Mouse (Mus musculus) retina, adult 2 months (tissue): Measurements from ENCODE around the gene Dpm3.
A peak's percentile ranks its signal among the peaks of the same experiment; 100 is the strongest.

ENCODE experiments used
- DNase-seq: peaks from one replicate; pipeline ENCODE4 v3.0.0-alpha.2; 2012; ENCODE audit warnings: low read depth, low spot score

Dpm3 gene

DNA sequence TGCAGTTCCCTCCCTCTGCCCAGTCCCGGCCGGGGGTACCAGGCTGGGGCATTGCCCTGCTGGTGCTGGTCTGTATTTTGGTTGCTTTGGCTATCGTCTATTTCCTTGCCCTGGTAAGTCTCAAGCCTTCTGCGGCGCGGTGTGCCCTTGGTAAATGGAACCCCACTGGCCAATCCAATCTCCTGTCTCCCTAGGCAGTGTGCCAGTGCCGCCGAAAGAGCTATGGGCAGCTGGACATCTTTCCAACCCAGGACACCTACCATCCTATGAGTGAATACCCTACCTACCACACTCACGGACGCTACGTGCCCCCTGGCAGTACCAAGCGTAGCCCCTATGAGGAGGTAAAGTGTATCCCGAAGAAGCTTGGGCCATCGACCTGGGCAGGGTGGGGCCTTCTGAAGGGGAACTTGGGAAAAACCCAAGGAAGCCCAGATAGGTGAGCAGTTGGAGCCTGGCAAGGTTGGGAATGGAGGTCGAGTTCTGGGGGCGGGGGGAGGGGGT, 27.3 kb upstream of the Dpm3 start:
- DNase-seq: no peak

DNA sequence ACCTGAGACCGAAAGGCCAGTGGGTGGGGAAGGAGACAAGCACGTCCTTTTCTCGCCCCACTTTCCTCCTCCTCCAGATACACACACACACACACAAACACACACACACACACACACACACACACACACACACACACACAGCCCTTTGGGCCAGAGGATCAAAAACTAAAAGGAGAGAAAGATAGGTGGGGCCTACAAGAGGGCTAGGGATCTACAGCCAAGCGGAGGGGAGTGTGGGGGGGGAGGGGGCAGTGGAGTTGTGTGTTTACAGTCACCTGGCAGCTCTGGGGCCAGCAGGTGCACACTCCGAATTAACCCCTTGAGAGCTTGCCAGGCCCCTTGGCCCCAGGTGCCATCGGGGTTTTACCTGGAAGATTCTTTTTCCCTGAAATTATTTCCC, 26.5 kb upstream of the Dpm3 start:
- no peak for DNase-seq

DNA sequence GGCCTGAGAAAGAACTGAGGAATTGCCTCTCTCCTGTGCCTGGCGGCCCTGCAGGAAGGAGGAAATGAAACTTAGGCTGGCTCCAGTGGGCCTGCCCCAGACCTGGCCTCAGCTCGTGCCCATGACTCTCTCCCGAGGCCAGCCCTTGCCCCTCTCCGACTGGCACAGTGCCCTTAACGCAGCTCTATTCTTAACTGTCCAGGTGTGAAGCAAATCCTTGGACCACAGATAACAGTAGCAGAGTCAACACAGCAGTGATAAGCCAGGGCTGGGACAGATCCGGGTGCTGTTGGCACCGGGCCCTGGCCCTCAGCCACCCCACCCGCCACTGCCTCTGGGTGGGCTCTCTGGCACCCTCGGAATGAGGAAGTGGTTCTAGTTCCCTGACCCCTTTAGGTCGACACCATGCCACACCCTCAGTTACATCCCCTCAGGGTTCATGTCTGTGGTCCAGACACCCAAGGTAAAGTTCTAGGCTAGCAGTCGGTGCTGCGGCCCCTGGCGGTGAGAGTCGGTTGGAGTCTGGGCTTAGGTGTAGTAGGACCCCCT, 25.5 kb upstream of the Dpm3 start:
- DNase-seq: no peak

DNA sequence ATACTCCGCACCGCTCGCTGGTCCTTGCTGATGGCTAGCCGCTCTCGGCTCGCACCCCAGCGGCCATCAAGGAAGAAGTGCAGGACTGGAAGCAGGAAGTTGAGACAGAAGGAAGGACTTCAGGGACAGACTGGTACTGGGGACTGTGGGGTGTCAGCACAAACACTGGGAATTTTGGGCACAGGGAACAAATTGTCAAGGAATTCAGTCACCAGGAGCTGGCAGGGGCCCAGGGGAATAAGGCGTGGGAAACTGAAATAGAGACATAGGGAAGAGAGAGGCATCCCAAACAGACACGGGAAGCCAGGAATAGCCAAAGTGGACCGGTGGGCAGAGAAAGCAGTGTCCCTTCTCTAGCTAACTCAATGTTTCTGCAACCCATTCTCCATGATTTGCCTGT, 22.6 kb upstream of the Dpm3 start:
- DNase-seq: no peak

DNA sequence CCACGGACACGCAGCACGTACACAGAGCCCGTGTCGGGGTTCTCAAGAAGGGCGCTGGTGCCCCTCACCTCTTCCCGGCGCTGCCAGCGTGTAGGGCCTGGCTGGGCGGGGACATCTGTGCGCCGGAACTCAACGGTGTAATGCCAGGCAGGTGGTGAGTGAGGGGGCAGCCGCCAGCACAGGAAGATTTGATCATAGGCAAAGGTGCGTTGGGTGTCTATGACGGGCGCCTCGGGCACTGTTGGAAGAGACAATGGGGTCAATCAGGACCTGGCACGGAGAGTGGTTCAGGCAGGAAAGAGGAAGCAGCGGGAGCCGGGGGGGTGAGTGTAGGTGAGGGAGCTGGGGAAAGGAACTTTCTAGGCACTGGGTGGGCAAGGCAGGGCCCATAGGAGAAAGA, 21.5 kb upstream of the Dpm3 start:
- no peak for DNase-seq

DNA sequence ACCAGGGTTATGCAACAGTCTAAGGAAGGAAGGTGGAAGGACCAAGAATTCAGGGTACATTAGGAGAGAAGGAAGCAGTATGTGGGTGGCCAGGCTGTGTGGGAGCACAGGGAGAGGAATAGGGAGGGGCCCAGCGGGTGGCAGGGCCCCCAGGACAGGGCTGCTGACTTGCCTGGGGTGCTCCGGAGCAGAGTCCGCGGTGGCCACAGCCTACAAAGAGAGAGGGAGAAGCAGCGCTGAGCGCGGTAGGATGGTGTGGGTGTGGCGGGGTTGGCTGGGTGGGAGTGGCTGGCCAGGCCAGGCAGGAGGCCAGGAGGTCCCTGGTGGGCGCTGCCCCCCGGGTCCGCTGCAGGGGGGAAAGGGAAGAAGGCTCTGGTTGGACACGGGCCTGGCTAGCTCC, 20.7 kb upstream of the Dpm3 start:
- DNase-seq: no peak

DNA sequence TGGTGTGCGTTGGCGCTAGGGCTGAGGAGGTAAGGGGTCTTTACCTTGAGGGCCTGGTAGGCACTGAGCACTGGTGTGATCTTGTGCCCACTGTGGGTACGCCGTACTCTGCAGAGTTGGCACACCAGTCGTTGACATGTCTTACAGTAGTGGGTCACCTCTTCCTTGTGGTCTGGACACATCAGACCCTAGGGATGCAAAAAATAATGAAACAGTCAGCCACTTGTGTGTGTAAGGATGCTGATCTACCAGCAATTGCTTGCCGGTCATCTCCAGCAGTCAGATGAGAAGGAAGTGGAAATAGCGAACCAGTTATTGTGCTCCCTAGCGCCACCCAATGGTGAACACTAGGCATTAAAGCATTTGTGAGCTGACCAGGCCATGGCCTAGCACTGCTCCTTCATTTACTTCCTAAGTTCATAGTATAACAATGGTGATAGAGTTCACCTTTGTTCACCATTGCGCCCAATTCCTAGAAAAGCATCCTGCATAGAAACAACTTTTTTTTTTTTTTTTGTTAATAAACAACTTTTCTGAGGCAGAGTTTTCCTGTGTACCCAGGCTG, 16.7 kb upstream of the Dpm3 start:
- no peak for DNase-seq

DNA sequence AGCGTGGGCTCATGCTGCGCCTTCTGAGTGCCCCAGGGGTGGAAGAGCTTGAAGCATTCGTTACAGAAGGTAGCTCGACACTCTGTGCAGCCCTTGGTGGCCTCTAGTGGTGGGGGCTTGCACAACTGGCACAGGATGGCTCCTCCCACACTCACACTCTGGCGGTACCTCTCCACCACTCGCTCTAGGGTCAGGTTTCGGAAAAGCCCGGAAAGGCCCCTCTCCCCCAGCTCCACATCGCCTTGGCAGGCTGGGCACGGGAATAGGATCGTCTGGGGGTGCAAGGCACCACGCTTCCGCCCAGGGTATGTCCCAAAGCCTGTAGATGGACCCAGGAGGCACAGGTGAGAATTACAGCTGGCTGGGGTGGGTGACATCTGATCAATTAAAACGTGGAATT, 15.5 kb upstream of the Dpm3 start:
- DNase-seq: no peak

DNA sequence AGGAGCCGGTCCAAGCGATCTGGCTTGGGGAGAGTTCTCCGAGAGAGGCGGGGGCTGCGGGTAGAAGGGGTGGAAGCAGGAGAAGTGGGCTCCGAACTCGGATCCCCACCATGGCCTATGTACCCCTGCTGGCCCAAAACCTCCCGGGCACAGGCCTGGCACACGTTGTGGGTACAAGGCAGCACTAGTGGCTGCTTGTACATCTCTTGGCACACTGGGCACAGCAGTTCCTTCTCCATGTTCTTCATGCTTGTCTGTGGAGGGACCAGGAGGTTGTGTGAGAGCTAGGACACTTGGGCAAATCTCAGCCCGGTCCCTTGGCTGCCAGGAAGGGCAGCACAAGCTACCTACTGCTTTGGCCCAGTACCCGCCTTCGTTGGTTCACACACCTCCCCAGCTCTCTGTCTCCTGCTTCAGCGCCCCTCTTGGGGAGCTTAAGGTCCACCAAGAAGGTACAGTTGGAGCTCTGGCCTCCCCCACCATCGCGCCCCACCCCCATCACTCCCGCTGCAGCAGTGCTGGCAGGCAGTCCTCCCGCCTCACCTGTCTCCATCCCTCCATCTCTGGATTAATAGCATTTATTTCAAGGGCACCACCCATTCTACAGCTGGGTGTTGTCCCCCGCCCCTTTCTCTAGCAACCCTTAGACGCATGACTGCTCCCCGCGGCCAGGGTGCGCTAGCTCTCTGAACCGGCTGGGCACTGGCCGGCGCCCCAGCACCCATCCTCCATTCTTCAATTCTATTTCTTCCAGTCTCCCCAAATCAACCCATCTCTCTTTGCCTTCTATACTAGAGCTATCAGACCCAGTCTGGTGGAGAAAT, 14.8 kb upstream of the Dpm3 start:
- no peak for DNase-seq

DNA sequence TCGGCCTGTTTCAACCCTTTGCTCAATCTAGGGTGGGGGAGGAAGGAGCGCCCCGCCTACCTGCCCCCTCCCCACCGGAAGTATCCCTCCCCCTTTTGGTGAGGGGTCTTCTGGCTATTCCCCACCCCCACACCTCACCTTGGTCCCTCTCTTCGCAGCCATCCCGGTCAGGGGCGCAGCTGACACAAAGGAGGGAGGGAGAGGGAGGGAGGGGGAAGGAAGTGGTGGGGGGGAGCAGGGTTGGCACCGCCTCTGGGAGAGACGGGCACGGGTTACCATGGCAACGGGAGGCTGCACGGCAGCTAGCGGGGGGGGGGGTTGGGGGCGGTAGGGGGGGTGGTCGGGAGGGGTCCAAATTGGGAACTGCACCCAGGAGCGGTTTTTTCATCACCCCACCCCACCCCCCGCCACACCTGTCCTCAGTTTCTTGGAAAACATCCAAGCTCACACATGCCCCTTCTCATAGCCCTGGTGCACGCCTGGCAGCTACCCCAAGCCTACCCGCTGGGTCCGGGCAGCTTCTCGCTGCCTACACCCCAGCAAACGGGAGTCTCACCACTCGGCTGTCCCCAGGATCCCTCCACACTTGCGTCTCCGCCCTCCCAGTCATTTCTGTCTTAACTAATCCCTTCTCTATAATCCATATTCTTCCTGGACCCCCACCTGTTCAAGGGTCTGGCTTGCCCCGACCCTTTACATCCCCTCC, 14.0 kb upstream of the Dpm3 start:
- no peak for DNase-seq

DNA sequence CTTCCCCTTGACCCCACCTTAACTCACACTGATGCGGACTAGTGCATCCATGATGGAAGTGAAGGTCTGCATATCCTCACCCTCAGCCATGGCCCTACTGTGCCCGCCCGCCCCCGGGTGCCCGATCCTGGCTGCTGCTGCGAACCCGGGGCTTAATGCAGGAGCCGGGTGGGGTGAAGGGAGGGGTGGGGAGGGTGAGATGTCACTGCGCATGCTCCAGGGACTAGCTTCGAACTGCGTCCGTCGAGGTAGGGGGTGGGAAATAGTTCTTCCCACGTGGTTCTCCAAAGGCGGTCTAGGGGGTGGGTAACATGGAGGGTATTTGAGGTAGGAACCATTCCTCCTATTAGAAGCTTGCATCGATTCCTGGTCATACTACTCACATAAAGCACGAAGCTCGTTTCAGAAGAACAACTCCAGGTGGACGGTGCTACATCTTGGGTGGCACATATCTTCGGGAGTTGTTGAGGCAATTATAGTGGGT, 13.4 kb upstream of the Dpm3 start, which contains the start of gene Krtcap2:
Gene Krtcap2 (plus strand): TSS at position 279 of the 484 bp plus-strand sequence.
- no peak for DNase-seq

DNA sequence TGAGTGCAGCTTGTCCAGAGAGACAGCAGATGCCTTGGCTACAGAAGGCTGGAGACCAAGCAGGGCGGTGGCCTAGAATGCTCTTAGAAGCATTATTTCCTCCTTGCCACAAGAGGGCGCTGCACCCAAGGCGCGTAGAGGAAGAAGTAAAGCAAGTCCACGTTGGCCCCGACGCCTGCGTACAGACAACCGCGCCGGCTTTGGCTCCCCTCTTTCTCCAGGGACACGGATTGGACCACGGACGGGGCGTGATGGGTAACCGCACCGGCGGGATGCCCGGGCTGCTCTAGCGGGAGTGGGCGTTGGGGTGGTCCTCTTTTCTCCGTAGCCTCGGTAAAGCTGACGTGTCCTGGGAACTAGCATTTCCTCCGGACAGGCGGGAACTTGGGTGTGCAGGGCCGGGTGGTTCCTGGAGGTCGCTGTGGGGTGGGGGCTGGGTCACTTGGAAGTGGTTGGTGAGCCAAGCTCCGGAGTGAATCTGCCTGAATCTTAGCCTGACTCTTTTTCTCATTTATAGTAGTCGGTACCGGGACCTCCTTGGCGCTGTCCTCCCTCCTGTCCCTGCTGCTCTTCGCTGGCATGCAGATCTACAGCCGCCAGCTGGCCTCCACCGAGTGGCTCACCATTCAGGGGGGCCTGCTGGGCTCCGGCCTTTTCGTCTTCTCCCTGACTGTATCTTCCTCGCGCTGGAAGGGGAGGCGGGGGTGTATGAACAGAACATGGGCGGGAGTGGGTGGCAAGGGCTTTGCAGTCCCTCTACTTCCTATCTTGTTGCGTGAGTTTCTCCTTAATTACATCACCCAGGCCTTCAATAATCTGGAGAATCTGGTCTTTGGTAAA, 12.7 kb upstream of the Dpm3 start, which contains the start of gene Trim46:
Gene Trim46 (minus strand): TSS at position 49 of the 840 bp plus-strand sequence.
- DNase-seq: peak; percentile 77

DNA sequence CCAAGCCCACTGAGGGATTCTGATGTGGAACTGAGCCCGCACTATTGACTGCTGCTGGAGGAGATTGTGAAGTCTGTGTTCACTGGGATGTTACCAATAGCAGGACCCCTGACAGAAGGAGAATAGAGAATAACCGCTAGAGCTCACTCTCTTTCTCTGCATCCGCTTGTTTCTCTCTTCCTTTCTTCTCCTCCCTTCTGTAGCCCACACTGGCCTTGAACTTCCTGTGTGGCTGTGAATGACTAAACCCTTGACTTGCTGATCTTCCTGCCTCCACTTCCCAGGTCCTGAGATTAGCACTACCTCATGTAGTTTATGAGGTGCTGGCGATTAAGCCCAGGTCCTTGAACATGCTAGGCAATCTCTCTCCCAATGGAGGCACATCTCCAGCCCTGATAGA, 11.7 kb upstream of the Dpm3 start:
- DNase-seq: no peak

DNA sequence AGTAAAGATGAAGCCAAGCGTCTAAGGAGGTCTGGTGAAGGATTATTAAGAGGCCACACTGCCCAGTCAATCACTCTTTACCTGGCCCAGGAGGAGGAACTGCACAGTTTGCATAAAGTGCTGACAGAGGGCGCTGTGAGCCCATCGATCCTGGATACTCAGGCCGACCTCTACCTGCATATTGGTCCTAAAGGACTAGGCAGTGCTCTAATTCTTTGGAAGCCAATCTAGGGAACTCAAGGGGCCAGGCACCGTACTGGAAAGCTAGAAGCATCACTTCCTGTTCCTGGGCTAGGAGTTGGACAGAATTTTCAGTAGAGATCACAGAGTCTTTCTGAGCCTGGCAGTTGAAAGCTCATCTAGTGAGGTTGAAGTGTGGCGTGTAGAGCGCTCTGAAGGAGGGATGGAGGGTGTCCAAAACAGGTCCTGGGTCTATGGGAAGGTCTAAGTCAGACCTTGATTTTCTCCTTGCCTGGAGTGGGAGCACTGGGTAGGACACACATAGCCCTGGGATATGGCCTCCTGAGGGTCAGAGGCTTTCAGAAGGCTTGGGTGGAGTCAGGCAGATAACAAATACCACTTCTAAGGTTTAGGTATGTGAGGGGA, 8.6 kb upstream of the Dpm3 start:
- DNase-seq: no peak

DNA sequence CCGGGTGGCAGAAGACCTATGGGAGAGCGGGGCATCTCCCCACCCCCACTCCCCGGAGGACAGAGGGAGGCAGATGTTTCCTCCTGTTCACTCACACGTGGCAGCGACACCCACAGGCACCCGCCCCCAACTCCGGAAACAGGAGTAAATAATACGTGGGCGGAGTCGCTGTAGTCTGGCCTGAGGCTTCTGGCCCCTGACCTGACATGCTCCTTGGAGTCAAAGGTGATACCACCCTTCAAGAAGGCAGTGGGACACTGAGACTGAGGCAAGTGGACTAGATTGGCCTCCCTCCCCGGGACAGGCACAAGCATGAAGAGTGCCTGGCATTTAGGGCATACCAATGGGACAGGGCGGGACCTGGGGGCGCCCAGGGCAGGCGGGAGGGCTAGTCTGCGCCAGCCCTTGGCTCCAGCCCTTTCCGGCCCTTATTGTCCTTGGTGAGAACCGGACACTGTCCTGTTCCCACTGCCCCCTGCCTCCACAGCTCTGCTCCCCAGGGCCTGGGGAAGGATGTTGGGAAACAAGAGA, 7.7 kb upstream of the Dpm3 start:
- DNase-seq: no peak

DNA sequence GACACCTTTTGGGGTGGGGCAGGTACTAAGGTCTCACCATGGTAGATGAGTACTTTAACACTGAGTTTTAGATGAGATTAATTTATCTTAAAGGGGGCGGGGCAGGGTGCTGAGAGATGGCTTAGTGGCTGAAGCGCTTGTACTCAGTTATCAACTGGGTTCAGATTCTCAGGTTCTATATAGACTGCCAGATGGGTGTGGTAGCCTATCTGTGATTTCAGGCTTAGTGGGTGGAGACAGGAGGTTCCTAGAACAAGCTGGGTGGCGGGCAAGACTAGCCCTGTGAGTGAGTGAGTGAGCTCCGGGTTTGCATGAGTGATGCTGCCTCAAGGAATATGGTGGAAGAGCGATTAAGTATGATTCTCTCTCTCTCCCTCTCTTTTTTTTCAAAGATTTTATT, 4.2 kb upstream of the Dpm3 start:
- no peak for DNase-seq

DNA sequence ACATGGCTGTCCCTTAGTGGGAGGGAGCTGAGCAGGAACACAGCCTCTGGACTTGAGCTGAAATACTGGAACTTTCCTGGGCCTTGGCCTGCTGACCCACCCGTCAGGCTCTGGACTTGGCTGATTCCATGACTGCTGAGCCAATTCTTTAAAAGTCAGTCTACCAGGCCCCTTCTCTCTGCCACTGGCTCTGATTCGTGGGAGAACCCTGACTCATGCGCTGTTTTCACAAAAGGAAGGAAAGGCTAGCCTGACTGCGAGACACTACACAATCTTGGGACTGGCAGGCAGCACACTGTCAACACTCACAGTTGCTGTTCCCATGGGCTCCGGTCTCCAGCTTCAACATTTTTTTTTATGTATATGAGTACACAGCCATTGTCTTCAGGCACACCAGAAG, 3.0 kb upstream of the Dpm3 start:
- DNase-seq: no peak

DNA sequence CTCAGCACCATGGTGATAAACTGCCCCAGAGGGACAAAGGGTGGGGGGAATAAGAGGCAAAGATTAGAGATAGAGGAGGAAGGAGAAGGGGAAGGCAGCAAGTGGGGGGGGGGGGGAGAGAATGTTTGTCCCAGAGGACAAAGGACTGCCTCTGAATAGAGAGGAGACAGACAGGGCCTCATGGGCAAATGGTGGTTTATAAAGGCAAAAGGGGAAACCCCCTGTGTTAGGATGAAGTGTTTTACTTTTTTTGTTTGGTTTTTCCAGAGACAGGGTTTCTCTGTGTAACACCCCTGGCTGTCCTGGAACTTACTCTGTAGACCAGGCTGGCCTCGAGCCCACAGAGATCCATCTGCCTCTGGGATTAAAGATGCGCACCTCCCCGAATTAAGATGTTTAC, 1.1 kb downstream of the Dpm3 start:
- DNase-seq: no peak

DNA sequence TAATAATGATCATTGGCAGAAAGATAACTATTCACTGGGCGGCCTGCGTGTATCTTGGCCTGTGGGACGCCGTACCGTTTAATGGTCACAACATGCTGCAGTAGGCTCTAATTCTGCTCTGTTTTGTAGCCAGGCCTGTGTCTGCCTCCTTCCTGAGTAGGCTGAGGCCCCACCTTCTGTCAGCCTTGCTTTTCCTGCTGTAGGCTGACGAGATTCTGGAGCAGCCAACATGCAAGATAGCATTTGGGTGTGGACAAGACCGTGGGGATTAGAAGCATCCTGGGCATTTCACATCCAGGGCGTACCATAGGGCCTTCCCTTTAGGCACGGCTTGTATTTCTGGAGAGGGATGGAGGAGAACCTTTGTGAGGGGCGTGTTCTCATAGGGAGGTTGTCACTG, 3.3 kb downstream of the Dpm3 start:
- DNase-seq: no peak

DNA sequence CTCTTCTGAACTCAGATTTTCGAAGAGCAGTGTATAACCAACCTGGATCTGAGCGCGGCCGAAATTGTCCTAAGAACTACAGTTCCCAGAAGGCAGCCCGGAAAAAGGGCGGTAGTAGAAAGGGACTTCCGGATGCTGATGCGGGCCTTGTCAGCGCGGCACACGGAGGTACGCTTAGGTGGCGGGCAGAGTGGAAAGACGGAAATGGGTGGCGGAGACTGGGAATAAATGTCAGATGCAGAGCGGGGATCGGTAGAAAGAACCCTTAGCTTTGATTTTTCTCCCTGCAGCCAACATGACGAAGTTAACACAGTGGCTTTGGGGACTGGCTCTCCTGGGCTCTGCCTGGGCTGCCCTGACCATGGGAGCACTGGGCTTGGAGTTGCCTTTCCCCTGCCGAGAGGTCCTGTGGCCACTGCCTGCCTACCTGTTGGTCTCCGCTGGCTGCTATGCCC, 7.3 kb downstream of the Dpm3 start:
- peak; percentile 68 for DNase-seq
